Mouse (Mus musculus) embryonic facial prominence, embryonic 12.5 days (tissue): ENCODE measurements around the gene Ncstn. TPM values are rescaled to one million over a fixed set of nuclear protein-coding genes. Genes with fewer than 3 reads are reported as not detected.

ENCODE experiments used
- ATAC-seq: fragments of 200-750 bp; cut with Nextera tagmentation; 2 replicates; pipeline ENCODE4 v1.8.0; 2017; ENCODE audit not compliant: insufficient number of reproducible peaks, insufficient read depth, low FRiP score, low TSS enrichment
- H3K27ac ChIP-seq: fragments of 300-500 bp; sonication (generic); 2 replicates; pipeline ENCODE4 v1.5.1; 2016; ENCODE audit warnings: mild to moderate bottlenecking
- H3K27me3 ChIP-seq: fragments of 300-500 bp; sonication (generic); 2 replicates; pipeline ENCODE4 v1.6.1; 2016; ENCODE audit warnings: mild to moderate bottlenecking, moderate library complexity
- H3K36me3 ChIP-seq: fragments of 300-500 bp; sonication (generic); 2 replicates; pipeline ENCODE4 v1.6.1; 2016; ENCODE audit warnings: mild to moderate bottlenecking
- H3K4me1 ChIP-seq: fragments of 300-500 bp; sonication (generic); 2 replicates; pipeline ENCODE4 v1.6.1; 2016
- H3K4me2 ChIP-seq: fragments of 300-500 bp; sonication (generic); replicated peaks from 2 replicates; pipeline ENCODE4 v1.6.1; 2016; ENCODE audit warnings: mild to moderate bottlenecking, moderate library complexity
- H3K4me3 ChIP-seq: fragments of 300-500 bp; sonication (generic); 2 replicates; pipeline ENCODE4 v1.5.1; 2016; ENCODE audit warnings: mild to moderate bottlenecking
- H3K9ac ChIP-seq: fragments of 300-500 bp; sonication (generic); 2 replicates; pipeline ENCODE4 v1.6.1; 2016; ENCODE audit warnings: mild to moderate bottlenecking, moderate library complexity
- H3K9me3 ChIP-seq: fragments of 300-500 bp; sonication (generic); 2 replicates; pipeline ENCODE4 v1.6.1; 2016; ENCODE audit warnings: mild to moderate bottlenecking, moderate library complexity
- WGBS: fragments of 180-500 bp; shearing (Covaris S2); methylation state at CpG from one replicate; pipeline ENCODE4 v1.1.7; 2016; 5-methylcytosine and 5-hydroxymethylcytosine counted together
- polyA plus RNA-seq: library from polyadenylated mRNA; unstranded; fragments of >200 nt; fragmentation: Nextera tagmentation; extraction: Ambion mirVana; gene quantifications from 2 replicates; pipeline ENCODE4 v1.2.1, GENCODE M21; 2016

Ncstn gene
- 106 and 107 TPM in 2 replicates for polyA plus RNA-seq

DNA sequence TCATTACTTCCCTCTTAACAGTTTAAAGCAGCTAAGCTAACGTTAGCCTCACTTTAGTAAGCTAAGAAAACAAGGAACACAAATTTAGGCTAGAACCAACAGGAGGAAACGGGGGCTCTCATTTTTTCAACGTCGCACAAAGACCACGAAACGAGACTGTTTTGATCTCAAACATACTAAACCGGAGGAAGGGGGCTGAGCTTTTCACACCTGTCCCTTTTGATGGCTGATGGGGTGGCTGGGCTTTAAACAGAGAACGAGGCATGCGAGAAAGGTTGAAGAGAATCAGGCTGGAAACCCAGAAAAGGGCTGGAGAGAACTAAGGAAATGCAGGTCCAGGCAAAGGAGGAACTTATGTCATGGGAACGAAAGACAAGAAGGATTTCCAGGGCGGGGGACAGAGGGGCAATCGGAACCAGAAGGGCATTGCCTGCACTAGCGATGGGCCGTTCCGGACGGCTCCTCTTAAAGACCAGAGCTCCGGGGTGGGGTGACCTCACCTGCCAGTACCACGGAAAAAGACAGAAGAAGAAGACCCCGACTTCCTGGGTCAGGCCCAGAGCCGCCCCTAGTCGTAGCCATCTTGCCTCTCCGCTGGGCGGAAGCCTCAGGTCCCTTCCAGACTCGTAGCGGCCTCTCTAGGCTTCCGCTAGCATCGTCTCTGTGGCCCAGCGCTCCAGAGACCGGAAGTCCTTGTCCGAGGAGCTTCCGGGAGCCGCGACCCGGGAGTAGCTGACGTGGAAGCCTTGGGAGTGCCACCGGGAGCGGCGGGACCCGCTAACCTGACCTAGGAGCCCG lies at the start of gene Ncstn, which contains the start of gene Copa:
Ncstn (minus strand) TSS at position 695 of the 798 bp plus-strand sequence.
Copa (plus strand) TSS at position 429 of the 798 bp plus-strand sequence.
- H3K36me3 ChIP-seq, result peaks cover 13% of the 10 kb centered on the region; the same call in 1 of the 2 replicates
- peak within 1 kb of the TSS; percentile 85 for H3K9ac ChIP-seq
- under 1% methylated on average over 40 of the region's 40 CpGs for WGBS
- H3K4me1 ChIP-seq, result peaks cover 13% of the 10 kb centered on the region
- H3K27me3 ChIP-seq, result no peaks in the 10 kb centered on the region
- H3K9me3 ChIP-seq, result no peaks in the 10 kb centered on the region
- ATAC-seq, result peak; percentile 97
- H3K4me2 ChIP-seq, result peak within 1 kb of the TSS; percentile 77
- peak within 1 kb of the TSS; percentile 78 for H3K27ac ChIP-seq
- H3K4me3 ChIP-seq, result peak within 1 kb of the TSS; percentile 87

DNA sequence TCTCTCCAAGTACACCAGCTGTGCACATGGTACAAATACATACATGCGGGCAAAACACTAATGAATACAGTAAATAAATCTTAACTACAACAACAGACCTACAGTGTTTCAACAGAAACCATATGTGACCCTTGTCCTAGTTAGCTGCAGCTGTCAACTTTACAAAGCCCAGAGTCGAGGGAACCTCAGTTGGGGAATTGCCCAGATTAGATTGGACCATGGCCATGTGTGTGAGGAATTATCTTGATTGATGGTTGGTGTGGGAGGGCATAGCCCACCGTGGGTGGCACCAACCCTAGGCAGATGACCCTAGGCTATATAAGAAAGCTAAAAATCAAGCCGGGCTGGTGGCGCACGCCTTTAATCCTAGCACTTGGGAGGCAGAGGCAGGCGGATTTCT lies 49.7 kb upstream of the Ncstn start:
- H3K9me3 ChIP-seq, result no peaks in the 10 kb centered on the region

DNA sequence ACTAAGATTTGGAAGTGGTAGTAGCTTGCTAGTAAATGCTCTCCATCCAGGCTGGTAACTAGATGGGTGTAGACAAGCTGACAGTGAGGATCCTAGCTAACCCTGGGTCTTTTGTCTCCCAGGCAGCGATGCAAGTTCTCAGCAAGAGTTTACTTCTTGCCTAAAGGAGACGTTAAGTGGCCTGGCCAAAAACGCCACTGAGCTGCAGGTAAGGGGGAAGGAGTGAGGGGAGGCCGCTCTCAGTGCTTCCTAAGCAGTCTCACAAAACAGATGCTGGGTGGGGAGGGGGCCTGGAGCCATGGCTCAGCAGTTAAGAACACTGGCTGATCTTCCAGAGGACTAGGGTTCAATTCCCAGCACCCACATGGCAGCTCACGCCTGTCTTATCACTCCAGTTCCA lies 47.2 kb upstream of the Ncstn start:
- H3K27me3 ChIP-seq, result no peaks in the 10 kb centered on the region
- no peaks in the 10 kb centered on the region for H3K9me3 ChIP-seq
- no peak overlapping the region for H3K9ac ChIP-seq
- H3K27ac ChIP-seq, result no peak overlapping the region
- peaks cover 61% of the 10 kb centered on the region for H3K36me3 ChIP-seq
- no peak overlapping the region for H3K4me3 ChIP-seq
- no peak for ATAC-seq
- WGBS, result 91% methylated on average over 5 of the region's 5 CpGs
- H3K4me2 ChIP-seq, result no peak overlapping the region
- peaks cover 6% of the 10 kb centered on the region for H3K4me1 ChIP-seq

More for the DNA sequence above, 49.7 kb upstream of the Ncstn start:
- Histone ChIP-seq H3K27me3 (no peaks in the 10 kb centered on the region), H3K4me2 (no peak overlapping the region), H3K27ac (no peak overlapping the region), H3K4me3 (no peak overlapping the region), H3K4me1 (peaks cover 6% of the 10 kb centered on the region), H3K36me3 (peaks cover 70% of the 10 kb centered on the region), H3K9ac (no peak overlapping the region)
- WGBS, result 72% methylated on average over 7 of the region's 7 CpGs
- ATAC-seq, result no peak

DNA sequence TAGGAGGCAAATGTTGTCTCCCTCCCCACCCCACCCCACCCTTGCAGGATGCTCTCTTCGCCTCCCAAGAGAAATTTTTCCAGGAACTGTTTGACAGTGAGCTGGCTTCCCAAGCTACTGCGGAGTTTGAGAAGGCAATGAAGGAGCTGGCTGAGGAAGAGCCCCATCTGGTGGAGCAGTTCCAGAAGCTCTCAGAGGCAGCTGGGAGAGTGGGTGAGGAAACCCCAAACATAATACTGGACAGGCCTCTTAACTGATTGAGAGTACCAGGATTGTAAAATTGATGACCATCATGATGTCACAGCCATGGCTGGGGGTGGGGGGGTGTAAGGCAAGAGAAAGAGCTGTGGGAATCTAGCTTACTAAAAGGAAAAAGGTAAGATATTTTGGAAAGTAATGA lies 46.5 kb upstream of the Ncstn start:
- no peak for ATAC-seq
- H3K4me3 ChIP-seq, result no peak overlapping the region
- H3K9me3 ChIP-seq, result no peaks in the 10 kb centered on the region
- H3K9ac ChIP-seq, result no peak overlapping the region
- WGBS, result 73% methylated on average over 2 of the region's 2 CpGs
- H3K4me1 ChIP-seq, result peaks cover 6% of the 10 kb centered on the region
- H3K27ac ChIP-seq, result no peak overlapping the region
- no peak overlapping the region for H3K4me2 ChIP-seq
- peaks cover 54% of the 10 kb centered on the region for H3K36me3 ChIP-seq
- no peaks in the 10 kb centered on the region for H3K27me3 ChIP-seq

DNA sequence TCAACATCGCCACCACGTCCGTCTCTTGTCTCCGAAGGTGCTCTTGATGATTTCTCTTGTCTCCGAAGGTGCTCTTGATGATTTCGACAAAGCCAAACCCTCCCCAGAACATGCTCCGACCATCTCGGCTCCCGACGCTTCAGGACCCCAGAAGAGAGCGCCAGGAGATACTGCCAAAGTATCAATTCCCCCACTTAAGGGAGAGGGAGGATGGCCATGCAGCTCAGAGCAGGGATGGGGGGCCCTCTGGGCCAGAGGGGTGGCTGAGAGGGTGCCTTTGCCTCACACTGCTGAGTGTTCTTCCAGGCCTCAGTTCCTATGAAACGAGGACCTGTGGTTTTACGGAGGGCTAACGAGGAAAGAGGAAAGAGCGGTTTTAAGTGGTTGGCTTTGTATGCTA lies 46.0 kb upstream of the Ncstn start:
- no peak overlapping the region for H3K4me3 ChIP-seq
- H3K9me3 ChIP-seq, result no peaks in the 10 kb centered on the region
- 96% methylated on average over 15 of the region's 15 CpGs for WGBS
- H3K9ac ChIP-seq, result no peak overlapping the region
- peaks cover 6% of the 10 kb centered on the region for H3K4me1 ChIP-seq
- ATAC-seq, result no peak
- H3K36me3 ChIP-seq, result peaks cover 53% of the 10 kb centered on the region
- H3K27me3 ChIP-seq, result no peaks in the 10 kb centered on the region
- H3K27ac ChIP-seq, result no peak overlapping the region
- H3K4me2 ChIP-seq, result no peak overlapping the region

DNA sequence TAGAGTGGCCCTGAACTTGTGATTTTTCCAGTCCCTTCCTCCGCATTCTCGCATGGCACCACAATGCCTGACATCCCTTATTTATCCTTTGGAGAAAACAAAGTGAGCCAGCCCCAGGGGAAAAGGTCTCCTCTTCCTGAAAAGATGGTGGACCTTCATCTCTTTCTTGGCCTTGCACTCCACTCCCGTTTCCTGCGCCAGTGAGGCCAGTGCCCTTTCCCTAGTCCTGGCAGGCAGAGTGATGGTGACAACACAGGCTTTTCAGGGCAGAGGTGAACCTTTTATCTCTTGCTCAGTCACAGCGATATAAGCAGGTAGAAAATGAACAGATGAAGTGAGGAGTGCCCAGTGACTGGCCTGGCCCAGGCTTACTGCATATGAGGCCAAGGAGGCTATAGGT lies 44.9 kb upstream of the Ncstn start:
- no peaks in the 10 kb centered on the region for H3K27me3 ChIP-seq
- peaks cover 53% of the 10 kb centered on the region for H3K36me3 ChIP-seq
- H3K9ac ChIP-seq, result peak overlapping the region; percentile 80
- peak overlapping the region; percentile 75 for H3K4me2 ChIP-seq
- 44% methylated on average over 5 of the region's 5 CpGs for WGBS
- H3K27ac ChIP-seq, result no peak overlapping the region
- H3K4me3 ChIP-seq, result peak overlapping the region; percentile 79
- peaks cover 6% of the 10 kb centered on the region for H3K4me1 ChIP-seq
- no peak for ATAC-seq
- no peaks in the 10 kb centered on the region for H3K9me3 ChIP-seq

DNA sequence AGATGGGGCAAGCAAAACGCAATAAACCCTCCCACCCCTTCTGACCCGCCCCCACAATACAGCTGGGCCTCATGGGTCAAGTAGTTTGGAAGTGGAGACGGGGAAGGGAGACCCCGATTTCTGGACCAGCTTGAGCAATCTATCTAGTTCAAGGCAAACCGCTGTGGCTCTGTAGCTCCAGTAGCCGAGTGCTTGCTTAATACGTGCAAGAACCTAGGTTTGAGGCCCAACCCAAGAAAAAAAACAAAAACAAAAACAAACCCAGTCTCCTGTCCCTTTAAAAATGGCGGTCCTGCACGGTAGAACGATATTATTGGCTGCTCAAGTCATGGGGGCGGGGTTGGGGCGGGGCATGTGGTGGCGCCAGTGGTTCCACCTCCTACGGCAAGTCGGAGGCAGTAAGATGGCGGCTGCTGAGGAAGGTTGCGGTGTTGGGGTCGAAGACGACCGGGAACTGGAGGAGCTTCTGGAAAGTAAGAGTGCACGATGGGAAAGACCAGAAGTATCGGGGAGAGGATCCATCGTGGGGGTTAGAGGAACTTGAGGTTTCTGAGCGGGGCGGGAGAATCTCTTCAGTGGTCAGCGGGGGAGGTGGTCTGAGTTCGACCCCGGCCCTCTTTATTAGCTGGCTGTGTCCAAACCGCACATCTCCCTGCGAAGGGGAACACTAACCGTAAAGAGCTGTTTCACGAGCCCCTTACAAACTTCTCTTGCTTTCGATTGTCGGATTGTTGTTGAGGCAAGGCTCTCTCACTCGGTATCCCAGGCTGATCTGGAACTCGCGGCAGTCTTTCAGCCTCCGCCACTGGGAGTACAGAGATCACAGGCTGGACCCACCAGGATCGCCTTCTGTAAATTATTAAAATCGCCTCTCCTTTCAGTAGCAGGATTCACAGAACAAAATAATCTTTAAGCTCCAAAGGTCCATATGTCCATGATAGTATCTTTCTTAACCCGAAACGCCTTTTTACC lies 44.1 kb upstream of the Ncstn start, which contains the start of gene Pex19:
Pex19 (plus strand) TSS at position 380 of the 972 bp plus-strand sequence.
- Histone ChIP-seq H3K4me1 (peaks cover 6% of the 10 kb centered on the region), H3K9me3 (no peaks in the 10 kb centered on the region), H3K27ac (peak within 1 kb of the TSS; percentile 71), H3K27me3 (no peaks in the 10 kb centered on the region), H3K9ac (peak within 1 kb of the TSS; percentile 80), H3K4me2 (peak within 1 kb of the TSS; percentile 75), H3K4me3 (peak within 1 kb of the TSS; percentile 79), H3K36me3 (peaks cover 53% of the 10 kb centered on the region)
- peak; percentile 93 for ATAC-seq
- 1% methylated on average over 42 of the region's 42 CpGs for WGBS

DNA sequence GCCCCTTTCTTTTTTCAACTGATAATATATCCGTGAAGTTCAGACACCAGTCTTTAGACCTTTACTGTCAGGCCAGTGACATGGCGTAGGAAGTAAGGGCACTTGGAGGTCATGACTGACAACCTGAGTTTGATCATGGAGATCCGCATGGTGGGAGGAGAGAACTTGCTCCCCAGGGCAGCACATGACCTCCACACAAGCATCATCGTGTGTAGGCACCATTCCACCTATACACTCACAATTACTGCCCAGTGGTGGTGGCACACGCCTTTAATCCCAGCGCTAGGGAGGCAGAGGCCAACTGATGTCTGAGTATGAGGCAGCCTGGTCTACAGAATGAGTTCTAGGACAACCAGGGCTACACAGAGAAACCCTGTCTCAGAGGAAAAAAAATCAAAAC lies 42.0 kb upstream of the Ncstn start:
- no peaks in the 10 kb centered on the region for H3K9me3 ChIP-seq
- H3K4me2 ChIP-seq, result no peak overlapping the region
- H3K9ac ChIP-seq, result no peak overlapping the region
- 85% methylated on average over 6 of the region's 6 CpGs for WGBS
- H3K27me3 ChIP-seq, result no peaks in the 10 kb centered on the region
- no peak overlapping the region for H3K4me3 ChIP-seq
- no peak for ATAC-seq
- peaks cover 56% of the 10 kb centered on the region for H3K36me3 ChIP-seq
- H3K4me1 ChIP-seq, result peaks cover 6% of the 10 kb centered on the region
- H3K27ac ChIP-seq, result no peak overlapping the region

DNA sequence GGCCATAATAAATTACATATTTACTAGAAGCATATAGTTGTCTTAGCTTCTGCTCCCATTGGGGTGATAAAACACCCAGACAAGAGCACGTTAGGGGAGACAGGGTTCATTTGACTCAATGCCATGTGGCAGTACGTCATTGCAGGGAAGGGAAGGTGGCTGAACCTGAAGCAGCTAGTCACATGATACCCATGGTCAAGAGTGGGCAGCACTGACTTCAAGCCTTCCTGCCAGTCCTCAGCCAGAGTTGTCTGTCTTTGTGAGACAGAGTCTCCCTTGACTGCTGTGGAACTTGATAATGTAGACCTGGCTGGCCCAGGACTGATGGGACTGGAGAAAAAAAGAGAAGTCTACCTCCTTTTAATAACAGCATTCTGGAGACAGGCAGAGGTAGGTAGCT lies 40.1 kb upstream of the Ncstn start:
- Histone ChIP-seq H3K9me3 (no peaks in the 10 kb centered on the region), H3K4me3 (no peak overlapping the region), H3K4me2 (no peak overlapping the region), H3K27ac (no peak overlapping the region), H3K36me3 (peaks cover 63% of the 10 kb centered on the region), H3K4me1 (peaks cover 4% of the 10 kb centered on the region), H3K9ac (no peak overlapping the region), H3K27me3 (no peaks in the 10 kb centered on the region)
- ATAC-seq, result no peak
- 80% methylated on average over 2 of the region's 2 CpGs for WGBS

DNA sequence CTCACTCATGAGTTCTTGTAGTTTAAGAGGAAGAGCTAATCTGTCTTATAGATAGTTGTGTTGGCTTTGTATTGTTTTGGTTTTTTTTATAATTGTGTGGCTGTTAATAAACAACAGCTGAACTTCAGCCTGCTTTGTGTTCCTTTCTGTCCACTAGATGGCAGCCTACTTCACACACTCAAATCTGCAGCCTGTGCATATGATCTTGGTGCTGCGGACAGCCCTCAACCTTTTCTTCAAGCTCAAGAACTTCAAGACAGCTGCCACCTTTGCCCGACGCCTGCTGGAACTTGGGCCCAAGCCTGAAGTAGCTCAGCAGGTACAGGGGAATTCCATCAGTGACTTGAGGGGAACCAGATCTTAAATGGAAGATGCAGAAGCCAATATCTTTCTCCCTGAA lies 37.1 kb upstream of the Ncstn start:
- H3K9ac ChIP-seq, result no peak overlapping the region
- H3K27ac ChIP-seq, result no peak overlapping the region
- H3K9me3 ChIP-seq, result no peaks in the 10 kb centered on the region
- no peaks in the 10 kb centered on the region for H3K4me1 ChIP-seq
- WGBS, result 50% methylated on average over 3 of the region's 3 CpGs
- no peaks in the 10 kb centered on the region for H3K27me3 ChIP-seq
- H3K36me3 ChIP-seq, result peaks cover 90% of the 10 kb centered on the region
- ATAC-seq, result no peak
- H3K4me3 ChIP-seq, result no peak overlapping the region
- no peak overlapping the region for H3K4me2 ChIP-seq

DNA sequence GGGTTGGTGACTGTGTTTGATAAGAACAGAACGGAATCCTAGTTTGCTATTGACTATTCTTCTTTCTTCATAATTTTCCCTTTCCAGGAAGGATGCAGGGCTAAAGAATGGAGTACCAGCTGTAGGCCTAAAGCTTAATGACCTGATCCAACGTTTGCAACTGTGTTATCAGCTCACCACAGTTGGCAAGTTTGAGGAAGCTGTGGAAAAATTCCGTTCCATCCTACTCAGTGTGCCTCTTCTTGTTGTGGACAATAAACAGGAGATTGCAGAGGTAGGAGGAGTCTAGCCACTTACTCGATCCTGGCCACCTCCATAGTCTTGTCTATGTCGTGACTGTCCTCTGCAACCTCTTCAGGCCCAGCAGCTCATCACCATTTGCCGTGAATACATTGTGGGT lies 36.5 kb upstream of the Ncstn start:
- no peak for ATAC-seq
- H3K36me3 ChIP-seq, result peaks cover 96% of the 10 kb centered on the region
- WGBS, result 89% methylated on average over 6 of the region's 6 CpGs

More for the DNA sequence above, 36.5 kb upstream of the Ncstn start:
- Histone ChIP-seq H3K27me3 (no peaks in the 10 kb centered on the region), H3K27ac (no peak overlapping the region), H3K9ac (no peak overlapping the region), H3K9me3 (no peaks in the 10 kb centered on the region), H3K4me1 (no peaks in the 10 kb centered on the region), H3K4me2 (no peak overlapping the region), H3K4me3 (no peak overlapping the region)
